Mouse (Mus musculus): ENCODE data around the gene Rmnd5b.

DNA sequence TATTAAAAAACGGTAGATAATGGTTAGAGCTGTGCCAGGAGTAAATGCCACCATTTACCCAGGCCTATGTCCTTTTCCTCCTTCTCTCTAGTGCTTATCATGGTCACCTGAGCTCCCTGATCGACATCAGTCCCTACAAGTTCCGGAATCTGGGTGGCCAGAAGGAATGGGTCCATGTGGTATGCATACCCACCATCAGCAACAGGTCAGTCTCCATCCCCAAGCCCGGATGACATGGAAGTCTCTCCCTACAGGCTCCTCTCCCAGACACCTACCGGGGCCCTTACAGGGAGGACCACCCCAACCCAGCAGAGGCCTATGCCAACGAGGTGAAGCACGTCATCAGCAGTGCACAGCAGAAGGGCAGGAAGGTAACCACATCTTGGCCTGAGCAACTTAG lies 43.8 kb downstream of the Rmnd5b start:
- no peak for TF ChIP-seq CTCF (IDR thresholded peaks at IDR 0.05; ENCODE audit: low read depth)
- TF ChIP-seq EP300 (IDR thresholded peaks at IDR 0.05; ENCODE audit: low read depth): no peak
